Mouse (Mus musculus) gastrocnemius, postnatal 36 days (tissue): ENCODE data around the gene Nfe2l3. TPM values are rescaled to one million over a fixed set of nuclear protein-coding genes. Genes with fewer than 3 reads are reported as not detected.
A peak's percentile ranks its signal among the peaks of the same experiment; 100 is the strongest.
"Not testable (repeated sequence)": the region's sequence is repeated elsewhere in the genome, so short reads cannot be mapped to it uniquely, and the experiment has no call there.

Source experiments
- DNase-seq, 2 experiments: peaks; one replicate each; pipeline ENCODE4 v3.0.0; 2022
- intact Hi-C: fragments of 180-260 bp; cut with DNase I; formaldehyde crosslinking; loops from one replicate; pipeline ENCODE4 v1.15.1; 2025
- total RNA-seq, 2 experiments: library from RNA; stranded (reverse); gene quantifications; 2 replicates each; pipeline ENCODE4 v1.2.3; 2021

Nfe2l3 gene
- total RNA-seq, 2 experiments from 2014 or later = 0.15 TPM; not detected in 1

DNA sequence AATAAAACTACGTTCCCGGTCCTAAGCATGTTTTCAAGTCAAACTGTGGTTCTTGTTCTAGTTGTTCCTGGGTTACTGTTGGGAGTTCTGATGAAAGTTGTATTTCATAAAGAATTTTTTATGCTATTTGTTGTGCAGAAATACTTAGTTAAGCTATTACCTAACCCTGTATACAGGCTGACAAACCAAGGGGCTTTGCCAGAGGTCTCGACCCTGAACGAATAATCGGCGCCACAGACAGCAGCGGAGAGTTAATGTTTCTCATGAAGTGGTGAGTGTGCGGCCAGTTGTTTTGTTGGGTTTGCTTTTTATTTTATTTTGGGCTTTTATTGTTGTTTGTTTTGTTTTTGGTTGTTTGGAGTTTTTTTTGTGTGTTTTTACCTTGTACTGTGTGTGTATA lies 49.1 kb downstream of the Nfe2l3 start:
- no peak for DNase-seq
- intact Hi-C loops = no loop called here

DNA sequence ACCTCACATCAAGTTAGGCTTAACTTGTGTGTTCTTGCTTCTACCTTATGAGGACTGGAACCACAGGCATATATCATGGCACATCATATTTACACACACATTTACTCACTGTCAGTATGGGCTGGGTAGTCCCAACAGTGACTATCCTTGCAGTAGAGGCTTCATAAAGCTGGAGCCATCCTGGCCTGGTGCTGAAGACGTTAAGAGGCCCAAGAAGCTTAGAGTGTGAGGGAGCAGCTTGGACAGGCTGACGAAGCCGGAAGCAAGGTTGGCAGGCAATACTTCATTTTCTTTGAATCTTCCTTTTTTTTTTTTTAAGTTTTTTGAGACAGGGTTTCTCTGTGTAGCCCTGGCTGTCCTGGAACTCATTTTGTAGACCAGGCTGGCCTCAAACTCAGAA lies 51.4 kb downstream of the Nfe2l3 start:
- DNase-seq = no peak
- intact Hi-C loops = no loop called here

DNA sequence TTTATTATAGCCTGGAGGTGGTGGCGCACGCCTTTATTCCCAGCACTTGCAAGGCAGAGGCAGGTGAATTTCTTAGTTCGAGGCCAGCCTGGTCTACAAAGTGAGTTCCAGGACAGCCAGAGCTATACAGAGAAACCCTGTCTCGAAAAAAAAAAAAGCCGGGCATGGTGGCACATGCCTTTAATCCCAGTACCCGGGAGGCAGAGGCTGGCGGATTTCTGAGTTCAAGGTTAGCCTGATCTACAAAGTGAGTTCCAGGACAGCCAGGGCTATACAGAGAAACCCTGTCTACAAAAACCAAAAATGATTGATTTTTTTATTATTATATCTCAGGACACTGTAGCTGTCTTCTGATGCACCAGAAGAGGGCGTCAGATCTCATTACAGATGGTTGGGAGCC lies 52.1 kb downstream of the Nfe2l3 start:
- intact Hi-C loops, DNase-seq: not testable (repeated sequence)

DNA sequence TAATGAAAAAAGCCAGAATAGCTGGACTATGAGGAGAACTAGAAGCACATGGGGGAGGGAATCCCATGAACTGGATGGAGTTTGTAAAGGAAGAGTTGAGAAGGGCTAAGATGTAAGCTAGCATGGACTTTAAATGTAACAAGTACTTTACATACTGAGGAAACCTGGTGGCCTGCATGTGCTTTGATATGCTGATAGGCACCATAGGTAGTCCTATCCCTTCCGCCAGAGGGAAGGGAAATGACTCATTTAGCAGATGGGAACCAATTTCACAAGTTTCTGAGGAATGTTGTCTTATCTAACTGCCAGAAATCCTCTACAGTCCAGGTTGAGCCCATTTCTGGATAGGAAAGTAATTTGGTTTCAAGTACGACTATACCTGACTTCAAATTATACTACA lies 53.2 kb downstream of the Nfe2l3 start:
- intact Hi-C loops = no loop called here
- no peak for DNase-seq

DNA sequence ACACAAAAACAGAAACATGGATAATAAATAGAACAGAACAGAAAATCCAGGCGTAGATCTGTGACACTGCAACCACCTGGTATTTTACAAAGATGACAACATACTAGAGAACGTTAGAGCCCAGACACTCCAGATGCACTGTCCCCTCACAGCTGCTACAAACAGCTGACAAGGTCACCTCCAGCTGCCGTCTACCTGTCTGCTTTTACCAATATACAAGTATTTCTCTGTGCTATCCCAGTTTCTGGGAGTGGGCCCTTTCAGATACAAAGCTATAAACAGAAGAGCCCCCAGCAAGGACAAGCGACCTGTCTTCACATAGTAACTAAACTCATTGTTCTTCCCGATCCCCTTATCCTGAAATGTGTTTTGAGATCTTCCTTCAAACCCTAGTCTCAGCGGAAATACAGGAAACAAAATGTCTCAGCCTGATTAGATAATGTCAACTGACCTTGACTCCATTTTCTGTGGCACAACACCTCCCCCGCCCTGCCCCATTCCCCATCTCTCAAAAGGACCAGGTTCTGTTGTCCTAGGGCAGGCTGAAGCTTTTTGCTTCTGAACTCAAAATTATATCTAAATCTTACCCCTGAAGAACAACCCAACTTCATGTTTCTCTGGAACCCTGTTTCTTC lies 53.7 kb downstream of the Nfe2l3 start:
- DNase-seq = no peak
- intact Hi-C loops = no loop called here

DNA sequence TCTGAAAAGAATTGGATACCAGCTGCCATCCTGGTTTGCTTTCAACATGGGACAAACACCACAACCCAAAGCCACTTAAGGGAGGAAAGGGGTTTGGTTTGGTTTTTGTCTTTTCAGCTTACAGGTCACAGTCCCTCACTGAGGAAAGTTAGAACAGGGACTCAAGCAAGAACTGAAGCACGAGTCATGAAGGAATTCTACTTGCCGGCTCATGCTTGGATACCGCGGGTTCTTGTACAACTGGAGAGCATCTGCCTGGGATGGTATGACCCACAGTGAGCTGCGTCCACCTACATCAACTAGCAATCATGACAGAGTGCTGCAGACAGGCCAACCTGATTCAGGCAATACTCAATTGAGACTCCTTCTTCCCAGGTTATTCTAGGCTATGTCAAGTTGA lies 54.3 kb downstream of the Nfe2l3 start:
- intact Hi-C loops = no loop called here
- no peak for DNase-seq

DNA sequence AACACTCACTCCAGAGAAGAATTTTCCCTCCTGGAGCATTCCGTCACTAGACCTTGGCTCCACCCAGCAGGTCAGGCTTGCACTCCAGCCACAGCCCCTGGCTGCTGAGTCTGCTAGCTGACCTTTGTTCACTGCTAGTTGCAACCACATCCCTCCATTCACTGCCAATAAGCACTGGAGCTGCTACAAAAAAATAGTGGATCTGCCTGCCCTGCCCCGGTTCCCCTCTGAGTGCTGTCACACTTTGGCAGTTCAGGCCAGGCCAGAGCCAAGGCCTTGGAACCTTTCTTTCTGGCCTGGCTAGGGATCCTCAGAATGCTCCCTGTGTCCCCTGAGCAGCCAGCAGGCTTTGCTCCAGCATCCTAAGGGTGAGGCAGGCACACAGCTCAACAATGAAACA lies 57.3 kb downstream of the Nfe2l3 start:
- intact Hi-C loops = no loop called here
- peak; percentile 65 to 74 for DNase-seq

DNA sequence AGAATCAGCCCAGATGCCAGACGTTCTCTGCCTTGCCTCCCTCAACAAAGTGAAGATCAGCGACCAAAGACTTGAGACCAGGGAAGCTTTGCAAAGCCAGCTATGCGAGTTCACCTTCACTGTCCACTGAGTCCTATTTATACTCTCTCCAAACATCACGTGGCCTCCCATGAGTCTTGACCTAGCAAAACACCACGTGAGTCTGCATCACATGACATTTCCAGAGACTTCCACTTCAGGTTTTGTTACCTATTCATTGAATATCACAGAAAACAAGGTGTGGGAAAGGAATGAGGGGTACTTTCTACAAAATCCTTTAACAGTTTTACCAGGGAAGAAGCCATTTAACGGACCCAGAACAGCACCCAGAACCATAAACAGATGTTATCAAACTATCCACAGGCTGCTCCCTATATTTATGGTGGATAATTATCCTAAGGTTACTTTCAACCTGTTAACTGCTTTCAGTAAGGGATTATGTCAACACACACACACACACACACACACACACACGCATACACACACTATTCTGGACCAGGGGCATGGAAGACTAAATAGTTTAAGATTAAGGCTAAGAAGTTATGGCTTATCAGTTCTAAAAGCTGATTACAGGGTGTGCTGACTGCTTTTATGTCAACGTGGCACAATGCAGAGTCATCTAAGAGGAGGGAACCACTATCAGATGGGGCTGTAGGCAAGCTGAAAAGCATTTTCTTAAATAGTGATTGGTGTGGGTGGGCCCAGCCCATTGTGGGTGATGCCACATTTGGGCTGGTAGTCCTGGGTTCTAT lies 65.0 kb downstream of the Nfe2l3 start:
- no peak for DNase-seq
- intact Hi-C loops = no loop called here

DNA sequence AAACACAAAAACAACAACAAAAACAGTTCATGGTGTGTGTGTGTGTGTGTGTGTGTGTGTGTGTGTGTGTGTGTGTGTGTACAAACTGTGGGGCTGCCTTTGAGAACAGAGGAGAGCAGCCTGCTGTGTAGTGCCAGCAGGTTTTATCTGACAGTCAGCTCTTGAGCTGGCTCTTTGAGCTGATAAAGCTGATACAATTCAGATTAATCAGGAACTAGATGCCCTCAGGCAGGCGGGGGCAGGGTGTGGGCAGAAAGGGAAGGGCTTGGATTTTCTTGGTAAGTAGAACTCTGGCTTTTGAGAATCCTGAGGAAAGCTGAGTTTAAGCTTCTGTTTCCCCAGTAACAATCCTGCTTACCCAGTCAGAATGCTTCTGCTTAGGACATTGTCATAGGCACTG lies 73.2 kb downstream of the Nfe2l3 start:
- intact Hi-C loops = loop anchor here (5.0 kb wide), 1 partner anchor 123 kb away; no protein-coding TSS in a partner anchor

DNA sequence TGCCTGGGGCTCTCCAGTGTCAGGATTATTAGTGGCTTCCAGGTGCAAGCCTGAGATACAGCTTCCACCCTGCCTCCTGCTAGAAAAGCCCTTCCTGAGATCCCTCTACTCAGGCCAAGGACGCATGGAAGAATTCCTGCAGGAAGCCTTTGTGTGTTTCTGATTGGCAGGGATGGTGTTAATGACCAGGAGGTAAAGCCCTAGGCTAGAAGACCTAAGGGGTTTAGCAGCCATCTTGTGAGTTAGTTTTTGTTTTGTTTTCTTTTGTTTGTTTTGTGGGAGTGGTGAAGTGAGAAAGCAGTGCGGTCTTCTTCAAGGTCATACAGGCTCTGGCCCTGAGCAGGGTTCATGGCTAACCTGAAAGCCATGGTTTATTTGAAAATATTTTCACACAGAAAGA lies 75.1 kb downstream of the Nfe2l3 start:
- intact Hi-C loops = loop anchor here (5.0 kb wide), 1 partner anchor 125 kb away; no protein-coding TSS in a partner anchor
- no peak for DNase-seq

More for the DNA sequence above, 73.2 kb downstream of the Nfe2l3 start:
- no peak for DNase-seq

Other genes starting within 250 kb of the Nfe2l3 start
- 100 to 1,000 TPM; 284 to 312 TPM for gene Hnrnpa2b1, start 37.2 kb downstream of the Nfe2l3 start, total RNA-seq
- gene Cbx3, start 37.7 kb downstream of the Nfe2l3 start, total RNA-seq = 10 to 100 TPM; 34.4 to 43.0 TPM
- 1 to 10 TPM; 4.6 to 6.4 TPM for gene Snx10, start 91.2 kb downstream of the Nfe2l3 start, total RNA-seq